Mouse (Mus musculus) kidney, adult 18-20 months (tissue): ENCODE measurements at regions not wholly inside any gene's neighbourhood (a gene's known extent, or its start where the extent isn't known, plus 50 kb on each side); places are given as distances from the start of the nearest gene placed in this dataset.
A peak's percentile ranks its signal among the peaks of the same experiment; 100 is the strongest.

Experiments
- DNase-seq: peaks from one replicate; pipeline ENCODE4 v3.0.0; 2021

- no peak for DNase-seq
Measured at GRCm38 (mm10) chr9:51379589-51379988, 50.9 kb upstream of the 1810046K07Rik start.

DNA sequence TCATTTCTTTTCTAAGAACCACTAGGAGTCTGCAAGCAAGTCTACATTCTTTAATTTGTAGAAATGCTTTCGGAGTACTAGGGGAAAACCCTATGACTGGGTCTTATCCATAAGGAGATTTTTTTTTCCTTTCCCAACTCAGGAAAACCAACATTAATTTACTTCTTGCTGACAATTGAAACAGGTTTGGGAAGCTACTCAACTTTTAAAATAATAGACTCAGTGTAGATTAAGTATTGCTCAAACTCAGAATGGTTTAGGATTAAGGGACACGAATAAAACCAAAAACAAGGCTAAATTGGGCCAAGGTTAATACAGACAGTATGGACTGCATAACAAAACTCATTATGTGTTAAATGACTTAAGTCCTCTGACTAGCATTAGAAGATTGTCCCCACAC, 65.2 kb upstream of the 1810046K07Rik start:
- DNase-seq = no peak

- DNase-seq = peak; percentile 8
Measured at GRCm38 (mm10) chr9:51394372-51394771, 65.7 kb upstream of the 1810046K07Rik start.

DNA sequence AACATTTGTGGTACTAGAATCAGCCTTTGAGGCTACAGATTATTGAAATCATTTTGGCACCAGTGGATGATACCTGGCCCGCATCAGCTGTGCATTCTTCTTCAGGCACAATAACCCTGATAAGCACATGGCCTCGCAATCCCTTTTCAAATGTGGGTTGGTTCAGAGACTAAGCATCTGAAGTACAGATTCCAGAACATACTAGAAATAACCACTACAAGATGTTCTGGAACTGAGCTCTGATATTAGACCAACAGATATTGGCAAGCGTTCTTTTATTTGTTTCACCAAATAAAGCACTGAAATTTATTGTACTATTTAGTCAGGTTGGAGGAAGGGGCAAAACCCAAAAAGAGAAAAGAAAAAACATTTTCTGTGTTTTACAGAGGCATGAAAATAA, 68.1 kb upstream of the 1810046K07Rik start:
- no peak for DNase-seq

DNA sequence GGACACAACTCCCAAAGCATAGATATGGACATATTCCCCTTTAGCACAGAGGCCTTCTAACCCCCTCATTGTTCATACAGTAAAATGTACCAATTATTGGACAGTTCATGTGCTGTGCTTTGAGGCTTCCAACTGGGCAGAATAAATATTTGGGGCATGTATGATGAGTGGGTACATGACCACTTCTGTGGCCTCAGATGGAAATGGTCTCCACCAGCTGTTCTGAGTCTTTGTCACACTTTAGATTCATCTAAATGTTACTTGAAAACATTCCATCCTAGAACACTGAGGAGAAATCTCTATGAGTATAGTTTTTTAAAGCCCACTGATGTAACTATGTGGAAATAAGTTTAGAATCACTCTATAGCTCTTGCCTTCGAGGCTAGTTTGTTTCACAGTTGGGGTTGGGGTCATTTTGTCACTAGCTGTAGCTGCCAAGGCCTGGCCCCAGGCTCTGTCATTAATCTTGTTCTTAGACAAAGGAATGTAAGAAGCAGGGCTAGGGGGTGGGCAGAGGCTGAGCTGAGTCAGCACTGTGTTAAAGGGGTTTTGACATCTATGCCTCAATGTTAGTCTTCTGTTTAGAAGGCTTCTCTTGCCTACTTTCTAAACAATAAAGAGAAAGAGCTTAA, 69.0 kb upstream of the 1810046K07Rik start:
- no peak for DNase-seq

- DNase-seq = no peak
Measured at GRCm38 (mm10) chr9:51398886-51399285, 70.2 kb upstream of the 1810046K07Rik start.

- no peak for DNase-seq
Measured at GRCm38 (mm10) chr9:51399356-51399755, 70.6 kb upstream of the 1810046K07Rik start.

DNA sequence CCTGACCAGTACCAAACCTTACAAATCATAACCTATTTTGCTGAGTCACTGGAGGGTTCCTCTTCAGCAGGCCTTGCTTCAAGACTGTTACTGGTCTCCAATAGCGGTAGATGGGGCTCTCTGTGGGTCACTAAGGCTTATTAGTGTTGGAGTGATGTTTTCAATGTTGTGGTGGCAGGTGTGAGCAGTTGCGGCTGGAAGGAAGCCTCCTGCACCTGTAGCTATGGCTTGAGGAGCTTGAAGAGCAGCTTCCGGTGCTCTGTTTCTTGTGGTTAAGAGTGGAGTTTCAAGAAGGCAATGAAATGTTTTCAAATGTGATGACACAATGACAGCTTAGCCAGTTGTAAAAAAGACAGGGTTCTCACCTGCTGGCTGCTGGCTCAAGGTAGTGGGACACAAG, 73.1 kb upstream of the 1810046K07Rik start:
- DNase-seq = no peak

DNA sequence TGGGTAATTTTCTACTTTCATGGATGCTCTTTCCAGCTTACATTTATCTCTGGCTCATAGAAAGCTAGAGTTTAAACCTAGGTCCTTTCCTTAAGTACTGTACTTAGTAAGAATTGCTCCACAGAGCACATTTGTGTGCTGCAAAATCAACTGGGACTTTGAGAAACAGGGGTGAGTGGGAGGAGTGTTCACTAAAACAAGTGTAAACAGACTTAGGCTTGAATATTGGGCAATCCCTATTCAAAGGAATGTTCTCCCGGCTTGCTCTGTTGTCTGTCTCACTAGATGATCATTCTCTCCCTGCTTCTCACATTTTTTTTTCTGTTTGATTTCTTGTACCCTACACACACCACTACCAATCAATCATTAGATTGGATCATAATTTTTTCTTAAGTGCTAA, 79.3 kb upstream of the 1810046K07Rik start:
- no peak for DNase-seq

DNA sequence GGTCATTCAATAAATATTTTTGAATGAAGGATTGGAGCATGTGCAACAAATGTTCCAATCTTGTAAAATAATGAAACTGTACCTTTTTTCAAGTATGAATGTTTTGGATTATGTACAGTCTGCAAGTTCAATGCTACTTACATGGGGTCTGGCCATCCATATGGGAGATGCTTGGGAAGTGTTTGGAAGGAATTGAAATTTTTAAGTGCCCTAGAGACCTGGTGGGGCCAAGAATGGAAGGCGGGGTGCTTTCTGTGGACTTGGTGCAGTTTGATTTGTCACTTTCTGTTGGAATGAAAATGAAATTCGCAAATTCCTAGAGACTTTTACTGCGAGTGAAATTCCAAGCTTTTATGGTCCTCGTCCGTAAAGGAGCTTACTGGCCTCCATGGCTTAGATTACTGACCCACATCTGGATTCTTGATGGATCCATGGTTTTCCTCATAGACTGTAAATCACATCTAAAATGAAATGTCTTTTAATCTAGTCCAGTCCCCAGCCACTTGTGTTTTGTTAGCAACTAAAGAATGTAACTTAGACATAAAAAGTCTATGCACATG, 90.3 kb upstream of the 1810046K07Rik start:
- DNase-seq = no peak

DNA sequence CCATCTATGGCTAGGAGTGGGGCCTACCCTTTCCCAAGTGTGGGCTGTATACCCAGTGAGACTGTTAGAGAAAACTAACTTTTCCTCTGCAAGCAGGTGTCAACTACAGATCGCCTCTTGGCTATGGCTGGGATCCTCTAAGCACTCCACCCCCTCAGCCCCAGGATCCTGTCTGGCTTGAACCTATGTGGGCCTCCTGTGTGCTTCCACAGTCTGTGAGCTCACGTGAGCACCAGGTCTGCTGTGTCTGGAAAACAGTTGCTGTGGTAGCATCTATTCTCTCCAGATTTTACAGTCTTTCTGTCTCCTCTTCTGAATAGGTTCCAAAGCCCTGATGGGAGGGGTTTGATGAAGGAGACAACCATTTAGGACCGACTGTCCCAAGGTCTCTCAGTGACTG, 93.8 kb upstream of the 1810046K07Rik start:
- DNase-seq = no peak

- DNase-seq = no peak
Measured at GRCm38 (mm10) chr9:51423341-51423740, 94.6 kb upstream of the 1810046K07Rik start.

- DNase-seq = no peak
Measured at GRCm38 (mm10) chr9:51430426-51430825, 101.7 kb upstream of the 1810046K07Rik start.

DNA sequence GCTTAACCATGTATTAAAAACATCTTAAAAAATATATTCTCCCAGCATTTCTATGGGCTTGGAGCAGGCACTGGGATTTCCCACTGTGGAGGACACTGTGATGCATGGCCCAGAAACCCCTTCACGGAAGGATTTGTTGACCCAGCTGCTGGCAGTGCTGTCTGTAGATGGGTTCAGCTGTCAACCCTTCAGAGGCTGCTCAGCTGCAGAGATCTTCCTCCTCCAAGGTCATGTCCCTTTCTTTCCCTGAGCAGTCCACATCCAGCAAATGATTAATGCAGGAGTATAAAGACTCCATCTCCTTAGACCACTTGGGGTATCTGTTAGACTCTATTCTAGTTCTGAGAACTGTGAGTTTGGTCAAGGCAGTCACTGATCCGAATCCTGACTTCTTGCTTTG, 108.4 kb upstream of the 1810046K07Rik start:
- no peak for DNase-seq

GRCm38 (mm10) chr9:51441773-51442381, 113.2 kb upstream of the 1810046K07Rik start:
- DNase-seq = no peak

- DNase-seq = no peak
Measured at GRCm38 (mm10) chr9:51455690-51456089, 127.0 kb upstream of the 1810046K07Rik start.

DNA sequence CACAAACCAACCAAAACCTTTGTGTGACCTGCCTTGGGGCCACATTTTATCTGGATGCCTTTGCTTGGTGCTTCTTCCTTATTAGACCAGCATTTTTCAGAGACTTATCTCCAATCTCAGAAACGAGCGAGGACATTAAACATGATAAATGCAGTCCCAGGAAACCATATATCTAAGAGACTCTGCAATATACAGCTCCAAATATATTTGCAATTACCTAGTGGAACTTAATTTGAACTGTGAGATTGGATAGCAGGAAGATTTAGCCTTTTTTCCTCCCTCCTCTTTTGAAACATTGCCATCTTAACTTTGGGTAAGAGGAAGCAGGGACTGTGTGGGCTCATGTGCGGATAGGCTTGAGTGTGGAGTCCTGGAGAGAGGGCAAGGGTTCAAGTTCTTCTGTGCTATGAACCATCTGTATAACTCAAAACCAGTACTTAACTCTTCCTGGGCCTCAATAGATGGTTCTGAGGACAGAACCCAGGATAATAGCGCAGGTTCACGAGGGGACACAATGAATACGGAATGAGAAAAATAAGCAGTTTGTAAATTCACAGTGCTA, 133.8 kb upstream of the 1810046K07Rik start:
- DNase-seq = no peak

- DNase-seq = no peak
Measured at GRCm38 (mm10) chr9:51470031-51470430, 141.3 kb upstream of the 1810046K07Rik start.

- no peak for DNase-seq
Measured at GRCm38 (mm10) chr9:51476511-51477056, 147.9 kb upstream of the 1810046K07Rik start.

- no peak for DNase-seq
Measured at GRCm38 (mm10) chr9:51487840-51488239, 159.1 kb upstream of the 1810046K07Rik start.

- no peak for DNase-seq
Measured at GRCm38 (mm10) chr9:51507265-51507913, 178.7 kb upstream of the 1810046K07Rik start.

GRCm38 (mm10) chr9:51517643-51518042, 188.9 kb upstream of the 1810046K07Rik start:
- no peak for DNase-seq

DNA sequence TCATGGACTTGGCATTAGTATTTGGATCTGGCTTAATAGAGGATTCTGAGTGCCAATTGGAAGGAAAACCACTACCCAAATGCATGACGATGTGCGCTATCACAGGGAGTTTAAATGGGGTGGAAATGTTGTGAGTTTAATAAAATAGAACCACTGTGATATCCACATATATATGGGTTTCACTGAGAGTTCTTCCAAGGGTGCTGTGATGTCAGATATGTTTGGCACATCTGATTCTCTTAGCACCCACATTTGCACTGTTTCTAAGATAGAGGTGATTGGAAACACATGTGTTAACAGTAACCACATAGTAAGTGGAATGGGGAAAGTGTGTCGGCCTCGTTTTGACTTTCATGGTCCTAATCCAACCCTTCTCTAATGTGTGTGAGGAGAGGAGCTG, 189.7 kb upstream of the 1810046K07Rik start:
- no peak for DNase-seq
